Mouse (Mus musculus) heart, embryonic 10.5 days (tissue): ENCODE results near the gene Adap1. TPM values are rescaled to one million over a fixed set of nuclear protein-coding genes. Genes with fewer than 3 reads are reported as not detected.

Experiments used
- DNase-seq: peaks from one replicate; pipeline ENCODE4 v3.0.0-alpha.2; 2017; ENCODE audit warnings: low spot score
- H3K27ac ChIP-seq: fragments of 300-500 bp; sonication (generic); 2 replicates; pipeline ENCODE4 v1.5.1; 2016; ENCODE audit warnings: mild to moderate bottlenecking
- H3K27me3 ChIP-seq: fragments of 300-500 bp; sonication (generic); 2 replicates; pipeline ENCODE4 v1.6.1; 2016; ENCODE audit warnings: mild to moderate bottlenecking; ENCODE audit not compliant: poor library complexity, insufficient read depth, severe bottlenecking
- H3K36me3 ChIP-seq: fragments of 300-500 bp; sonication (generic); 2 replicates; pipeline ENCODE4 v1.6.1; 2016; ENCODE audit warnings: mild to moderate bottlenecking, moderate library complexity
- H3K4me1 ChIP-seq: fragments of 300-500 bp; sonication (generic); 2 replicates; pipeline ENCODE4 v1.6.1; 2016; ENCODE audit warnings: mild to moderate bottlenecking
- H3K4me3 ChIP-seq: fragments of 300-500 bp; sonication (generic); 2 replicates; pipeline ENCODE4 v1.5.1; 2016; ENCODE audit warnings: mild to moderate bottlenecking, moderate library complexity
- H3K9me3 ChIP-seq: fragments of 300-500 bp; sonication (generic); 2 replicates; pipeline ENCODE4 v1.6.1; 2016; ENCODE audit warnings: mild to moderate bottlenecking, moderate library complexity
- WGBS: fragments of 180-500 bp; shearing (Covaris S2); methylation state at CpG from one replicate; pipeline ENCODE4 v1.1.7; 2016; 5-methylcytosine and 5-hydroxymethylcytosine counted together
- polyA plus RNA-seq: library from polyadenylated mRNA; unstranded; fragments of >200 nt; fragmentation: Nextera tagmentation; extraction: Ambion mirVana; gene quantifications from 2 replicates; pipeline ENCODE4 v1.2.1, GENCODE M21; 2016

The Adap1 gene
- polyA plus RNA-seq, 1 experiment from 2014 or later: 1.2 TPM

DNA sequence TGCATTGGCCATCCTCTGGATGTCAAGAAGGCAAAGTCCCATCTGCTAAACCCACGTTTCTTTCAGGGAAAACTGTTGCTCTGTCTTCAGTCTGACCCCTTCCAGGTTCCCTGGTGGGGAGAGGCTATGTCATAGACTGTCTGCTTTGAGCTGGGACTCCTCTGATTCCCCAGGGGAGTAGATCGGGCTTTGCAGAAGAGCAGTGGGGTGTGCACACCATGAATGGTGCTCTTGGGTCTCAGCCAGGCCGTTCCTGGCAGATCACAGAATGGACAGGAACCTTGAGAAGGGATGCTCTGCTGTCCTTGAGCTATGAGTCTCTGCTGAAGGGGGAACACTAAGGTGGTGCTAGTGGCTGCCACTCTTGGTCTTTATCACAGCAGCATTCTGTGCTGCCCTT lies 76.6 kb downstream of the Adap1 start:
- H3K4me3 ChIP-seq: no peak overlapping the region

DNA sequence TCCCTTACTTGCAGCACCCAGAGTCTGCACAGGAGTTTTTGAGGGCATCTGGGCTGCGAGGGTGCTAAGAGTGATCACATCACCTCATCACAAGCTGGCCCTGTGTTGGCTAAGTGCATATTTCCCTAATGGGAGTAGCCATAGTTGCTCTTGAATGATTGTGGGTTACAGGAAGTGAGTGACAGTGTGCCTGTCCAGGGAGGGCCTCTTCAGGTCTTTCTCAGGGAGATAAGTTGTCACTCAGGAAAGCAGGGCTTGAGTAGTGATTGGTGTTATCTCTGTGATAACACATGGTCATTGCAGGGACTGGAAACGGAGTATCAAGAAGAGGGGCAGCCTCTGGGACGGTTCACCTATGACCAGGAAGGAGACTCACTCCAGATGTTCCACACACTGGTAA lies 77.7 kb downstream of the Adap1 start:
- Histone ChIP-seq H3K27me3 (no peaks in the 10 kb centered on the region), H3K9me3 (no peaks in the 10 kb centered on the region), H3K36me3 (peaks cover 73% of the 10 kb centered on the region), H3K27ac (no peak overlapping the region), H3K4me3 (no peak overlapping the region), H3K4me1 (peaks cover 13% of the 10 kb centered on the region)
- WGBS: 39% methylated on average over 3 of the region's 3 CpGs
- no peak for DNase-seq

More for the DNA sequence above, 76.6 kb downstream of the Adap1 start:
- Histone ChIP-seq H3K27ac (no peak overlapping the region), H3K27me3 (no peaks in the 10 kb centered on the region), H3K36me3 (peaks cover 66% of the 10 kb centered on the region), H3K4me1 (peaks cover 21% of the 10 kb centered on the region), H3K9me3 (no peaks in the 10 kb centered on the region)
- no peak for DNase-seq
- WGBS: 79% methylated on average over 3 of the region's 3 CpGs

DNA sequence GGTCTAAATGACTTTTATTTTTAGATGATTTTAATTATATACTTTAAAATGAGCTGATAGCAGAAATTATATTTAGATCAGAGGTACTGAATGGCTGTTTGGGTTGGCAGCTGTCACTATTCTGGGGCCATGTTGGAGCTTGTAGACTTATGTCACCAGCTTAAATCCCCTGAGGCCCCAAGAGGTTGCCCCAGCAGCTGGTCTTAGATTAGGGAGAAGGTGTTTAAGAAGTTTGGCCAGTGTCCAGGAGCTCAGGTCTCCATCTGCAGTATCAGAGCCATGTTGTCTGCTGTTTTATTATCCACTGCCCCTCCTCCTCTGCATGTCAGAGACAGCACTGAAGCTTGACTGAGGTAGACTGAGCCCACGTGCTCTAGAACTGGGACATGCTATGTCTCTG lies 82.0 kb downstream of the Adap1 start:
- no peak for DNase-seq
- 71% methylated on average over 1 of the region's 1 CpGs for WGBS
- H3K27ac ChIP-seq: no peak overlapping the region
- H3K36me3 ChIP-seq: peaks cover 92% of the 10 kb centered on the region
- H3K4me3 ChIP-seq: no peak overlapping the region
- no peaks in the 10 kb centered on the region for H3K9me3 ChIP-seq
- peaks cover 5% of the 10 kb centered on the region; the same call in 1 of the 2 replicates for H3K4me1 ChIP-seq
- no peaks in the 10 kb centered on the region for H3K27me3 ChIP-seq

DNA sequence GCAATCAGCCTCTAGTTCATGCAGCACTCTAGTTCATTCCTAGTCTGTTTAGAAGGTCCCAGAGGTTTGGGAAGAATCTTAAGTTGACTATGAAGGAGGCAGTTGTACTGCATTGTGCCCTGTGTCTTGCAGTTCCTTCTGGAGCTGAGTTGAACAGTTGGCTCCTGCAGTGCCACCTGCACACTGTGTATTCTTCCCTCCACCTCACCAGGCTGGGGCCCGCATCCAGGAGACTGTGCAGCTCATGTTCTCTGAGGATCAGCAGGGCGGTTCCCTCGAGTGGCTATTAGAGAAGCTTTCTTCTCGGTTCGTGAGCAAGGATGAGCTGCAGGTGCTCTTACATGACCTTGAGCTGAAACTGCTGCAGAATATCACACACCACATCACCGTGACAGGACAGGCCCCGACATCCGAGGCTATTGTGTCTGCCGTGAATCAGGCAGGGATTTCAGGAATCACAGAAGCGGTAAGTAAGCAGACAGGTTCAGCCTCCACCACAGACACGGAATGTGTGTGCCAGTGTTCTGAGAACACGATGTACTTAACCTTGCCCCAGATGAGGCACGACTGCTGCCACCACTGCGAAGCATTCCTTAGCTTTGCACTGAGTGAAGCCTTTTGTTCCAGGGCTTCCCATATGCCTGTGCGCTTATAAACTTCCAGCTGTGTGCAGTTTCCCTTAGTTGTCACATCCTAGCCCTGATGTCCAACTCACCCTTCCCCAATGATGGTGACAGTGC lies 84.2 kb downstream of the Adap1 start:
- WGBS: 87% methylated on average over 15 of the region's 15 CpGs
- Histone ChIP-seq H3K36me3 (peaks cover 92% of the 10 kb centered on the region), H3K27me3 (no peaks in the 10 kb centered on the region), H3K4me1 (no peaks in the 10 kb centered on the region; the same call in 1 of the 2 replicates), H3K27ac (no peak overlapping the region), H3K4me3 (no peak overlapping the region), H3K9me3 (no peaks in the 10 kb centered on the region)
- DNase-seq: no peak

DNA sequence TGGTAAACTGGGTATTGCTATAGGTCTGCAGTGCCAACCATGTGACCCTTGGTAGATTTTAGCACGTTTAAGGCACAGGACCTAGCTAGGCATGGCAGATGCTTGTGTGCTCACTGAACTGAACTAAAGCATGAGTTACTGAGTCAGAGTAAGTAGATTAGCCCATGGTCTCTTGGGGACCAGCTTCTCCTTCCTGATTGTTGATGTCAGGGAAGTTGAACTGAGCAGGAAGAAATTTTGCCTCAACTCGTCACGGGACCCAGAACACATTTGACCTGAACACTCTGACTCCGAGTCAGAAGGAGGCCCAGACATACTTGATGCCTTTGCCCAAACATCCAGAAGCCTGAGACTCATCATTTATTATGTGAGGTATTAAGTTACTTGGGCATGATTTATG lies 88.0 kb downstream of the Adap1 start:
- Histone ChIP-seq H3K9me3 (no peaks in the 10 kb centered on the region), H3K27ac (no peak overlapping the region)
- 81% methylated on average over 4 of the region's 4 CpGs for WGBS

DNA sequence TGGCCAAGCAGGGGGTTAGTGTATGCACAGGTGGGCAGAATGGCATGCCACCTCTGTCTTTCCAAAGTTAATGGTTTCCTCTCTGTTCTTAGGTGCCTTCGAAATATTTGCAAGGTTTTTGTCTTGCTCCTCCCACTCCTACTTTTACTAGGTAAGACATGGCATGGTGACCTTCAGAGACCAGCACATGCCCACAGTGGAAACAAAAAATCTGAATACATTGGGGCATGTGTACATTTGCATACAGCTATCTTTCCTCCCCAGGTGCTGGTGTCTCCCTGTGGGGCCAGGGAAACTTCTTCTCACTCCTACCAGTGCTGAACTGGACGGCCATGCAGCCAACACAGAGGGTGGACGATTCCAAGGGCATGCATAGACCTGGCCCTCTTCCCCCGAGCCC lies 91.0 kb downstream of the Adap1 start:
- Histone ChIP-seq H3K9me3 (no peaks in the 10 kb centered on the region), H3K36me3 (peaks cover 97% of the 10 kb centered on the region), H3K4me1 (no peaks in the 10 kb centered on the region), H3K27me3 (no peaks in the 10 kb centered on the region), H3K4me3 (no peak overlapping the region), H3K27ac (no peak overlapping the region)
- no peak for DNase-seq
- WGBS: 88% methylated on average over 4 of the region's 4 CpGs

More for the DNA sequence above, 88.0 kb downstream of the Adap1 start:
- DNase-seq: no peak
- Histone ChIP-seq H3K36me3 (peaks cover 98% of the 10 kb centered on the region), H3K4me3 (no peak overlapping the region), H3K4me1 (no peaks in the 10 kb centered on the region; the same call in 1 of the 2 replicates), H3K27me3 (no peaks in the 10 kb centered on the region)

DNA sequence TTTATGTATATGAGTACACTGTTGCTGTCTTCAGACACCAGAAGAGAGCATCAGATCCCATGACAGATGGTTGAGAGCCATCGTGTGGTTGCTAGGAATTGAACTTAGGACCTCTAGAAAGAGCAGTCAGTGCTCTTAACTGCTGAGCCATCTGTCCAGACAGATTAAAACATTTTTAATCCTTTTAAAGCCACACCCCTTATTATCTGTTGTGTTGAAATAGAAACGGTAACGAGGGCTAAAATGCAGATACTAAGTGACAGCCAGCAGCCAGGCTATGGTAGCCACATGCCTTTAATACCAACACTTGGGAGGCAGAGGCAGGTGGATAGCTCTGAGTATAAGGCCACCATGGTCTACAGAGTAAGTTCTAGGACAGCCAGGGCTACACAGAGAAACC lies 93.3 kb downstream of the Adap1 start:
- DNase-seq: no peak
- Histone ChIP-seq H3K4me1 (no peaks in the 10 kb centered on the region), H3K36me3 (peaks cover 93% of the 10 kb centered on the region), H3K4me3 (no peak overlapping the region), H3K27ac (no peak overlapping the region), H3K9me3 (no peaks in the 10 kb centered on the region), H3K27me3 (no peaks in the 10 kb centered on the region)
- 87% methylated on average over 3 of the region's 3 CpGs for WGBS

DNA sequence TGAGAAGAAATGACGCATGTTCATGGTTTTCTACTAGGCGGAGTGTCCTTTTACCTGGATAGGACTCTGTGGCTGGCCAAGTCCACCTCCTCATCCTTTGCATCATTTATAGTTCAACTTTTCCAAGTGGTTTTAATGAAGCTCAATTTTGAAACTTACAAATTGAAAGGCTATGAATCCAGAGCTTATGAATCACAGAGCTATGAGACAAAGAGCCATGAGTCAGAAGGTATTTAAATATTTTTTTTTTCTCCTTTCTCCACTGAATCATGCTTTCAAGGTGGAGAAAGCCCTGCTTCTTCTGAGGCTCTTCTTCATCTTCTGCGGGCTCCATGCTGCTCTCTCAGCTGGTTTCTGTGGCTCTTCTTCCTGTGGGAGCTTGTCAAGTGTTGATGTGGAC lies 95.7 kb downstream of the Adap1 start:
- DNase-seq: no peak
- no peak overlapping the region for H3K27ac ChIP-seq
- H3K27me3 ChIP-seq: no peaks in the 10 kb centered on the region
- no peaks in the 10 kb centered on the region for H3K9me3 ChIP-seq
- 90% methylated on average over 3 of the region's 3 CpGs for WGBS
- no peak overlapping the region for H3K4me3 ChIP-seq
- peaks cover 91% of the 10 kb centered on the region for H3K36me3 ChIP-seq
- no peaks in the 10 kb centered on the region for H3K4me1 ChIP-seq

DNA sequence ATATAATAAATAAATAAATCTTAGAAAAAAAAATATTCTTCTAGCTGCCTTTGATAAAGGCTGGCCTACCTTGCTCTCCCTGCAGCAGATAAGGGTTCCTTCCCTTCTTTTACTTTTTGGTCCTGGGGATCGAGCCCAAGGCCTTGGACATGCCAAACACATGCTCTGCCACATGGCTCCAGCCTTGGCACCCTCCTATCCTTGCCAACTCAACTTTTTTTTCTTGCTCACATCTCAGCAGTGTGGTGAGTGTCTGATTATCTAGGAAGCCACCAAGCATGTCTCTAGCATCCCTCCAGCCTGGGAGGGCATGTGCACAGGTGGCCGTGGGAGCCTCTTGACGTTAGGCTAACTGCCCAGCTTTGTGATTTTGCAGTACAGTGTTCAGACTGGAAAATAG lies 97.1 kb downstream of the Adap1 start:
- H3K9me3 ChIP-seq: no peaks in the 10 kb centered on the region
- H3K27ac ChIP-seq: no peak overlapping the region
- H3K36me3 ChIP-seq: peaks cover 91% of the 10 kb centered on the region
- no peak for DNase-seq
- H3K4me1 ChIP-seq: no peaks in the 10 kb centered on the region
- 88% methylated on average over 3 of the region's 3 CpGs for WGBS
- H3K27me3 ChIP-seq: no peaks in the 10 kb centered on the region
- H3K4me3 ChIP-seq: no peak overlapping the region

DNA sequence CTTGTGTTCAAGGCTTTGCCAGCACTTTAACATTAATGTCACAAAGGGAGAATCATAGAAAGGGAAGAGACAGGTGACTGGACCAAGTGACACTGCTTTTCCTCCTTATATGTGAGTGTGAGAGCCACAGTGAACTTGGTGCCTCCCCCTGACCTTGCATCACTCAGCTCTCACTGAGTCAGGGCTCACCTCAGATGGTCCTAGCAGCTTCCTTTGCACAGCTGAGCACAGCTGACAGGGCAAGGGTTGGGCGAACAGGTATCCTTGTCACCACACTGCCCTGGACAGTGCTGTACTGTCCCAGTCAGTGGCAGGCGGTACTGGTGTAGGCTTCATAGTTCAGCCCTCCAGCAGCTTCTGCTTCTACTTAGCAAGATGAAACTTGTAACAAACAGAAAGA lies 97.8 kb downstream of the Adap1 start:
- DNase-seq: no peak
- Histone ChIP-seq H3K4me3 (no peak overlapping the region), H3K4me1 (no peaks in the 10 kb centered on the region), H3K36me3 (peaks cover 87% of the 10 kb centered on the region), H3K27me3 (no peaks in the 10 kb centered on the region), H3K27ac (no peak overlapping the region), H3K9me3 (no peaks in the 10 kb centered on the region)
- WGBS: 97% methylated on average over 2 of the region's 2 CpGs

DNA sequence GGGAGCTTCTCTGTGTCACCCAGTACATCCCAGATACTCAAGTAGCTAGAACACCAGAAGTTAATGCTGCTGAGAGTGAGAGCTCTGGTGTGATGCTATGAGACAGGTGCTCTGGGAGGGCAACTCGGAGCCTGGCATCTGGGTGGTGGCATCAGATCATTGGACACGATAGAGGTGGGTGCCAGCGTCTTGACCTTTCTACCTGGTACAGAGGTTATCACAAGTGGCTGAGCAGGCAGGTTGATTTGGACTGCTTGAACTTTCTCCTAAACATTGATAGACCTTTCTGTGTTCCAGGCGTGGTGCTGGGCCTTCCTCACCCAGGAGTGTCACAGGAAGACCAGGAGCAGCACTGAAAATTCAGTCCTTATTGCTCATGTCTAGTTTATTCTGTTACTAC lies 98.2 kb downstream of the Adap1 start:
- Histone ChIP-seq H3K9me3 (no peaks in the 10 kb centered on the region), H3K27me3 (no peaks in the 10 kb centered on the region), H3K4me1 (no peaks in the 10 kb centered on the region), H3K36me3 (peaks cover 87% of the 10 kb centered on the region), H3K27ac (no peak overlapping the region), H3K4me3 (no peak overlapping the region)
- 93% methylated on average over 4 of the region's 4 CpGs for WGBS
- no peak for DNase-seq

DNA sequence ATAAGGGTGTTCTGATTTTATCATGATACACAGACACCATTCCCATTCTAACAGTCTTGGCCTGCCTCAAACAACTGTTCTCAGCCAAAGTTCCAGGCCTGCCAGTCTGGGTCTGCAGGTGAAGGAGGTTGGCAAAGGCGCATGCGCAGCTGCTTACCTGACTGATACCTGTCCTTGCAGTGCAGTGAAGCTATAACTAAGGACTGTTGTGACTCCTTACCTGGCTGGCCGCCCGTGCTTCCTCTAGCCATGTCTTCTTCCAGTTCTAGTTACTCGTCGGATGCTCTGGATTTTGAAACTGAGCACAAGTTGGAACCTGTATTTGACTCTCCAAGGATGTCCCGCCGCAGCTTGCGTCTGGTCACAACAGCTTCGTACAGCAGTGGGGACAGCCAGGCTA lies 102.1 kb downstream of the Adap1 start:
- no peak overlapping the region for H3K4me3 ChIP-seq
- WGBS: 95% methylated on average over 10 of the region's 10 CpGs
- no peaks in the 10 kb centered on the region for H3K9me3 ChIP-seq
- no peak for DNase-seq
- 0 out of 2 replicates have a peak, but pooled peaks cover 4% of the 10 kb centered on the region for H3K4me1 ChIP-seq
- no peaks in the 10 kb centered on the region for H3K27me3 ChIP-seq
- H3K27ac ChIP-seq: no peak overlapping the region
- peaks cover 74% of the 10 kb centered on the region for H3K36me3 ChIP-seq
